Mouse (Mus musculus) midbrain, embryonic 15.5 days (tissue): ENCODE measurements around the gene Cyfip2. TPM values are rescaled to one million over a fixed set of nuclear protein-coding genes. Genes with fewer than 3 reads are reported as not detected.
A peak's percentile ranks its signal among the peaks of the same experiment; 100 is the strongest.
"Not testable (repeated sequence)": the region's sequence is repeated elsewhere in the genome, so short reads cannot be mapped to it uniquely, and the experiment has no call there.

Source experiments
- ATAC-seq: fragments of 200-750 bp; cut with Nextera tagmentation; replicated peaks from 2 replicates; pipeline ENCODE4 v1.8.0; 2017; ENCODE audit warnings: moderate TSS enrichment
- H3K27ac ChIP-seq: fragments of 300-500 bp; sonication (generic); 2 replicates; pipeline ENCODE4 v1.5.1; 2015; ENCODE audit warnings: mild to moderate bottlenecking, inconsistent platforms
- H3K27me3 ChIP-seq: fragments of 300-500 bp; sonication (generic); replicated peaks from 2 replicates; pipeline ENCODE4 v1.6.1; 2015; ENCODE audit warnings: inconsistent platforms
- H3K36me3 ChIP-seq: fragments of 300-500 bp; sonication (generic); replicated peaks from 2 replicates; pipeline ENCODE4 v1.6.1; 2015; ENCODE audit warnings: inconsistent platforms
- H3K4me1 ChIP-seq: fragments of 300-500 bp; sonication (generic); 2 replicates; pipeline ENCODE4 v1.6.1; 2015; ENCODE audit warnings: inconsistent platforms
- H3K4me2 ChIP-seq: fragments of 300-500 bp; sonication (generic); 2 replicates; pipeline ENCODE4 v1.6.1; 2015; ENCODE audit warnings: inconsistent platforms, mild to moderate bottlenecking, moderate library complexity
- H3K4me3 ChIP-seq: fragments of 300-500 bp; sonication (generic); 2 replicates; pipeline ENCODE4 v1.5.1; 2015; ENCODE audit warnings: mild to moderate bottlenecking, inconsistent platforms
- H3K9ac ChIP-seq: fragments of 300-500 bp; sonication (generic); 2 replicates; pipeline ENCODE4 v1.6.1; 2015; ENCODE audit warnings: mild to moderate bottlenecking, inconsistent platforms
- H3K9me3 ChIP-seq: fragments of 300-500 bp; sonication (generic); 2 replicates; pipeline ENCODE4 v1.6.1; 2016; ENCODE audit warnings: inconsistent platforms
- WGBS: fragments of 180-500 bp; shearing (Covaris S2); methylation state at CpG from one replicate; pipeline ENCODE4 v1.1.7; 2015; ENCODE audit warnings: mixed read lengths; 5-methylcytosine and 5-hydroxymethylcytosine counted together
- polyA plus RNA-seq: library from polyadenylated mRNA; unstranded; fragments of >200 nt; fragmentation: Nextera tagmentation; extraction: Ambion mirVana; gene quantifications from 2 replicates; pipeline ENCODE4 v1.2.1, GENCODE M21; 2015

The Cyfip2 gene
- polyA plus RNA-seq, 1 experiment from 2014 or later: 104 TPM

GRCm38 (mm10) chr11:46201636-46202546, 110.8 kb downstream of the Cyfip2 start:
- Histone ChIP-seq H3K9ac (no peak overlapping the region), H3K9me3 (no peaks in the 10 kb centered on the region), H3K4me3 (no peak overlapping the region), H3K27me3 (no peaks in the 10 kb centered on the region), H3K4me2 (no peak overlapping the region), H3K4me1 (no peaks in the 10 kb centered on the region), H3K36me3 (peaks cover 59% of the 10 kb centered on the region), H3K27ac (peak overlapping the region; percentile 40; the same call in 1 of the 2 replicates)
- WGBS: 72% methylated on average over 20 of the region's 20 CpGs
- peak; percentile 59; the same call in 1 of the 2 replicates for ATAC-seq

DNA sequence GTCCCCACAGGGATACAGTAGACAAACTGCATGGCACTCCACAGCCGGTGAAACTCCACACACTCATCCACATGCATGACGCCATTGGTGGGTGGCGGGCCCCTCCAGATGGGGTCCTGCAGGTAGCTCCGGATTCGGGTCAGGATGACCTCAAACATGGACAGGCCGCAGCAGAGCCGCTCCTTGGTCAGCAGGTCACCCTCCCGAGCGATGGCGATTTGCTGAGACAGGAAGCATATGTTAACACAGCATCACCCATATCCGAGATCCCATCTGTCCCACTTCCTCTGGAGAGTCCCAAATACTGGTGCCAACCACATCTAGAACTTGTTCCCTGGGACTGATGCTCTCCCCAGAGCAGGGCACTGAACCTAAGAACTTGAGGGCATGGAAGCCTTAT, 112.0 kb downstream of the Cyfip2 start:
- Histone ChIP-seq H3K36me3 (peaks cover 60% of the 10 kb centered on the region), H3K4me3 (no peak overlapping the region), H3K9ac (no peak overlapping the region), H3K4me1 (no peaks in the 10 kb centered on the region), H3K27ac (no peak overlapping the region), H3K9me3 (no peaks in the 10 kb centered on the region), H3K27me3 (no peaks in the 10 kb centered on the region), H3K4me2 (no peak overlapping the region)
- no peak for ATAC-seq
- 94% methylated on average over 11 of the region's 11 CpGs for WGBS

GRCm38 (mm10) chr11:46194175-46194574, 118.5 kb downstream of the Cyfip2 start:
- peaks cover 36% of the 10 kb centered on the region for H3K36me3 ChIP-seq
- no peaks in the 10 kb centered on the region for H3K4me1 ChIP-seq
- no peak overlapping the region for H3K4me2 ChIP-seq
- no peak overlapping the region for H3K9ac ChIP-seq
- H3K4me3 ChIP-seq: no peak overlapping the region
- no peaks in the 10 kb centered on the region for H3K9me3 ChIP-seq
- 92% methylated on average over 4 of the region's 4 CpGs for WGBS
- H3K27ac ChIP-seq: no peak overlapping the region
- no peaks in the 10 kb centered on the region for H3K27me3 ChIP-seq
- ATAC-seq: no peak

GRCm38 (mm10) chr11:46188283-46188682, 124.4 kb downstream of the Cyfip2 start:
- no peaks in the 10 kb centered on the region for H3K9me3 ChIP-seq
- no peak overlapping the region for H3K4me3 ChIP-seq
- no peaks in the 10 kb centered on the region for H3K27me3 ChIP-seq
- 0 out of 2 replicates have a peak, but pooled peaks cover 5% of the 10 kb centered on the region for H3K36me3 ChIP-seq
- no peak overlapping the region for H3K9ac ChIP-seq
- no peak for ATAC-seq
- 63% methylated on average over 2 of the region's 2 CpGs for WGBS
- no peak overlapping the region for H3K27ac ChIP-seq
- H3K4me1 ChIP-seq: no peaks in the 10 kb centered on the region
- H3K4me2 ChIP-seq: no peak overlapping the region

DNA sequence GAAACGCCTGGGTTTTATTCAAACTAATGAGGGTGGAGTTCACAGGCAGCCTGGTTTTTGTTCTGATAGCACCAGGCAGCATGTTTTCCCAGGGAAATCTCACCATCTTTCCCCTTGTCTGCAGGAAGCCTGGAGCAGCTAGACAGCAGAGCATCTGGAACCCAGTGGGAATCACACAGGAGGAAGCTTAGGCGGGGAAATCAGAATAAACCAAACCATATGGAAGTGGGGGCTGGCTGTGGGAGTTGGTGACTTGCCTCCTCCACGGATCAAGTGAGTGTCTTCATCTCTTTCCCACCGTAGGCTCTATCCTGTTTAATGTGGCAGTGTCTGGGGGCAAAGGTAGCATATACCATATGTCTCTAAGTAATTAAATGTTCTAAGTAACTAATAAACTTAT, 127.2 kb downstream of the Cyfip2 start:
- no peaks in the 10 kb centered on the region for H3K27me3 ChIP-seq
- no peak overlapping the region for H3K4me3 ChIP-seq
- H3K27ac ChIP-seq: no peak overlapping the region
- H3K9ac ChIP-seq: no peak overlapping the region
- ATAC-seq: no peak
- H3K4me1 ChIP-seq: no peaks in the 10 kb centered on the region
- no peaks in the 10 kb centered on the region for H3K9me3 ChIP-seq
- H3K4me2 ChIP-seq: no peak overlapping the region
- 44% methylated on average over 4 of the region's 4 CpGs for WGBS
- no peaks in the 10 kb centered on the region for H3K36me3 ChIP-seq

DNA sequence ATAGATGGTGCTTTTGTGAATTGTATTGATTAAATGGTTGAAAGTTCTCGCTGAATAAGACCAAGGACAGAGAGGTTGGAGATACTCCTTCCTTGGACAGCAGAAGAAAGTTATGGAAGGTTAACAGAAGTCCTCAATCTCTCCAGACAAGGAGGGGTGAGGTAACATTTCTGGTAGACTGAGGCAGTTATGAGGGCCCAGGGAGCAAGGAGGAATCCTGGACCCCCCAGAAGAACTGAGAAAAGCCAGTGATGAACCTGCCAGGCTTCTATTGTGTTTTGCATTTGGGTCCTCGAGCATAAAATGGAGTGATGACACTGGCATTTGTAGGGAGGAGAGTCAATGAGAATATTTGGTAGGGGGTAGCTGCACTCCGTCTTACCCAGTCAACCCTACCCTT, 127.7 kb downstream of the Cyfip2 start:
- Histone ChIP-seq H3K4me2 (no peak overlapping the region), H3K4me3 (no peak overlapping the region), H3K4me1 (no peaks in the 10 kb centered on the region), H3K27ac (no peak overlapping the region), H3K27me3 (no peaks in the 10 kb centered on the region), H3K9me3 (no peaks in the 10 kb centered on the region), H3K36me3 (no peaks in the 10 kb centered on the region), H3K9ac (no peak overlapping the region)
- no peak for ATAC-seq
- WGBS: 75% methylated on average over 3 of the region's 3 CpGs

GRCm38 (mm10) chr11:46182031-46182430, 130.6 kb downstream of the Cyfip2 start:
- WGBS: 100% methylated on average over 1 of the region's 1 CpGs
- not testable (repeated sequence) for H3K9me3 ChIP-seq, H3K4me2 ChIP-seq, H3K4me3 ChIP-seq, H3K9ac ChIP-seq, H3K27ac ChIP-seq, H3K36me3 ChIP-seq, ATAC-seq, H3K4me1 ChIP-seq, H3K27me3 ChIP-seq

DNA sequence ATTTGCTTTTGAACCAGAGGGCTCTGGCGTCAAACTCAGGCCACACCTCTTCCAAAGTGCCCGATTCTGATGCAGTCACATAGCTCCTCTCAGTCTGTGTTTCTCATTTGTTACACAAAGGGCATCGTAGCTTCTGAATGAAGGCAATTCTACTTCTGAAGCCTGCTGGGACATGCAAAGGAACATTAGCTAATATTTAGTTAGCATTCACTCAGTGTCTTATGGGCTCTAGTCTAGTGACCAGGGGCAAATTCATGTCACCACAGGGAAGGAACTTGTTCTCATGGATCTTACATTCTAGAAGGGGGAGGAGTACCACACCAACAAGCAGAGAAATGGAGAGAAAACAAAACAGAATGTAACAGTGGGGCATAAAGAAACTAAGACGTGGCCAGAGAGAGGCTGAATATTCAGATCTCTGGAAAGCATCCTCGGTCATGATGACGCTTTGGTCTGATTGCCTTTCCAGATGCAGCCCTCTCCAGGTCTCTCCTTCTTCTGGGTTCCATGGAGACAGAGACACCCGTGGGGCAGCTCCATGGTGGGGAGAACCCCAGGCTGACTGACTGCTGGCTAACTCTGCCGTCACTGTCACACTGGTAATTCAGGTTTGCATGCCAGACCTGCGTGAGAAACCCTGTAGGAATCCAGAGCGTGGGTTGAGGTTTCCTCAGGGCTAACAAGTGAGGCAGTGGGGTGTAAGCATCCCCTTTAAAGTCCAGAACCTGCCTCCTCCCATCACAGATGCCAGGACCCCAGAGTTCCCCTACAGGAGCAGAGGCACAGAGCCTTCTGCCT, 135.2 kb downstream of the Cyfip2 start:
- no peaks in the 10 kb centered on the region for H3K36me3 ChIP-seq
- H3K4me3 ChIP-seq: no peak overlapping the region
- no peak for ATAC-seq
- no peaks in the 10 kb centered on the region for H3K9me3 ChIP-seq
- H3K4me1 ChIP-seq: no peaks in the 10 kb centered on the region
- H3K4me2 ChIP-seq: no peak overlapping the region
- no peak overlapping the region for H3K27ac ChIP-seq
- H3K9ac ChIP-seq: no peak overlapping the region
- H3K27me3 ChIP-seq: no peaks in the 10 kb centered on the region
- 77% methylated on average over 10 of the region's 10 CpGs for WGBS

- Histone ChIP-seq H3K27ac (no peak overlapping the region), H3K4me1 (no peaks in the 10 kb centered on the region), H3K4me2 (no peak overlapping the region), H3K9me3 (no peaks in the 10 kb centered on the region), H3K27me3 (no peaks in the 10 kb centered on the region), H3K36me3 (no peaks in the 10 kb centered on the region), H3K4me3 (no peak overlapping the region), H3K9ac (no peak overlapping the region)
- ATAC-seq: no peak
- WGBS: 93% methylated on average over 6 of the region's 6 CpGs
Observed at GRCm38 (mm10) chr11:46176155-46176554, 136.5 kb downstream of the Cyfip2 start.

- 91% methylated on average over 9 of the region's 9 CpGs for WGBS
- ATAC-seq: no peak
- Histone ChIP-seq H3K4me2 (no peak overlapping the region), H3K36me3 (no peaks in the 10 kb centered on the region), H3K4me1 (no peaks in the 10 kb centered on the region), H3K4me3 (no peak overlapping the region), H3K9me3 (no peaks in the 10 kb centered on the region), H3K27ac (no peak overlapping the region), H3K9ac (no peak overlapping the region), H3K27me3 (no peaks in the 10 kb centered on the region)
Observed at GRCm38 (mm10) chr11:46172128-46172527, 140.5 kb downstream of the Cyfip2 start.

- Histone ChIP-seq H3K27ac (no peak overlapping the region), H3K36me3 (no peaks in the 10 kb centered on the region), H3K9ac (no peak overlapping the region), H3K4me3 (no peak overlapping the region), H3K9me3 (no peaks in the 10 kb centered on the region), H3K4me2 (no peak overlapping the region), H3K4me1 (peaks cover 9% of the 10 kb centered on the region), H3K27me3 (peaks cover 9% of the 10 kb centered on the region; the same call in 1 of the 2 replicates)
- no peak for ATAC-seq
- WGBS: 33% methylated on average over 3 of the region's 3 CpGs
Observed at GRCm38 (mm10) chr11:46169908-46170307, 142.8 kb downstream of the Cyfip2 start.

DNA sequence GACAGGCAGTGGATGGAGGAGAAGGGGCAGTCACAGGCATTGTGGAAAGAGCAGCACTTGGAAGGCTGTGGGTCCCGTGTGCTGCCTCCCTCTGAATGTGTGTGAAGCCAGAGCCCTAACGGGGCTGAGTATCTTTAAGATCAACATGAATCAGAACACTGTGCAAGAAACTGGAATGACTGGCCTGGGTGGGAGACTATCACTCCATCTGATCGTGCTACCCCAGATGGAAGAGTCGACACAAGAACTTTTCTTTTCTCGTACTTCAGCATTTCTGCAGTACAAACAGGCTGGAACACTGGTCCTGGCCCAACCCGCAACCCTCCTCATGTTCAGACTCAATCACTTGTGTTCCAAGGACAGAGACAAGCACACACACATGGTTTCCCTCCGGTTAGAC, 144.2 kb downstream of the Cyfip2 start:
- WGBS: 95% methylated on average over 7 of the region's 7 CpGs

More for the DNA sequence above, 144.2 kb downstream of the Cyfip2 start:
- no peaks in the 10 kb centered on the region for H3K36me3 ChIP-seq
- ATAC-seq: no peak
- no peak overlapping the region for H3K27ac ChIP-seq
- no peaks in the 10 kb centered on the region for H3K9me3 ChIP-seq
- H3K4me1 ChIP-seq: peaks cover 9% of the 10 kb centered on the region
- H3K27me3 ChIP-seq: peaks cover 9% of the 10 kb centered on the region; the same call in 1 of the 2 replicates
- H3K4me2 ChIP-seq: no peak overlapping the region
- no peak overlapping the region for H3K9ac ChIP-seq
- no peak overlapping the region for H3K4me3 ChIP-seq
